Mouse (Mus musculus) heart, embryonic 10.5 days (tissue): ENCODE results near the gene Ankrd35. TPM values are rescaled to one million over a fixed set of nuclear protein-coding genes. Genes with fewer than 3 reads are reported as not detected.
A peak's percentile ranks its signal among the peaks of the same experiment; 100 is the strongest.

ENCODE experiments used
- DNase-seq: peaks from one replicate; pipeline ENCODE4 v3.0.0-alpha.2; 2017; ENCODE audit warnings: low spot score
- H3K27ac ChIP-seq: fragments of 300-500 bp; sonication (generic); 2 replicates; pipeline ENCODE4 v1.5.1; 2016; ENCODE audit warnings: mild to moderate bottlenecking
- H3K27me3 ChIP-seq: fragments of 300-500 bp; sonication (generic); 2 replicates; pipeline ENCODE4 v1.6.1; 2016; ENCODE audit warnings: mild to moderate bottlenecking; ENCODE audit not compliant: poor library complexity, insufficient read depth, severe bottlenecking
- H3K36me3 ChIP-seq: fragments of 300-500 bp; sonication (generic); 2 replicates; pipeline ENCODE4 v1.6.1; 2016; ENCODE audit warnings: mild to moderate bottlenecking, moderate library complexity
- H3K4me1 ChIP-seq: fragments of 300-500 bp; sonication (generic); 2 replicates; pipeline ENCODE4 v1.6.1; 2016; ENCODE audit warnings: mild to moderate bottlenecking
- H3K4me3 ChIP-seq: fragments of 300-500 bp; sonication (generic); 2 replicates; pipeline ENCODE4 v1.5.1; 2016; ENCODE audit warnings: mild to moderate bottlenecking, moderate library complexity
- H3K9me3 ChIP-seq: fragments of 300-500 bp; sonication (generic); 2 replicates; pipeline ENCODE4 v1.6.1; 2016; ENCODE audit warnings: mild to moderate bottlenecking, moderate library complexity
- WGBS: fragments of 180-500 bp; shearing (Covaris S2); methylation state at CpG from one replicate; pipeline ENCODE4 v1.1.7; 2016; 5-methylcytosine and 5-hydroxymethylcytosine counted together
- polyA plus RNA-seq: library from polyadenylated mRNA; unstranded; fragments of >200 nt; fragmentation: Nextera tagmentation; extraction: Ambion mirVana; gene quantifications from 2 replicates; pipeline ENCODE4 v1.2.1, GENCODE M21; 2016

Gene Ankrd35
- polyA plus RNA-seq, 1 experiment from 2014 or later: 0.14 TPM

DNA sequence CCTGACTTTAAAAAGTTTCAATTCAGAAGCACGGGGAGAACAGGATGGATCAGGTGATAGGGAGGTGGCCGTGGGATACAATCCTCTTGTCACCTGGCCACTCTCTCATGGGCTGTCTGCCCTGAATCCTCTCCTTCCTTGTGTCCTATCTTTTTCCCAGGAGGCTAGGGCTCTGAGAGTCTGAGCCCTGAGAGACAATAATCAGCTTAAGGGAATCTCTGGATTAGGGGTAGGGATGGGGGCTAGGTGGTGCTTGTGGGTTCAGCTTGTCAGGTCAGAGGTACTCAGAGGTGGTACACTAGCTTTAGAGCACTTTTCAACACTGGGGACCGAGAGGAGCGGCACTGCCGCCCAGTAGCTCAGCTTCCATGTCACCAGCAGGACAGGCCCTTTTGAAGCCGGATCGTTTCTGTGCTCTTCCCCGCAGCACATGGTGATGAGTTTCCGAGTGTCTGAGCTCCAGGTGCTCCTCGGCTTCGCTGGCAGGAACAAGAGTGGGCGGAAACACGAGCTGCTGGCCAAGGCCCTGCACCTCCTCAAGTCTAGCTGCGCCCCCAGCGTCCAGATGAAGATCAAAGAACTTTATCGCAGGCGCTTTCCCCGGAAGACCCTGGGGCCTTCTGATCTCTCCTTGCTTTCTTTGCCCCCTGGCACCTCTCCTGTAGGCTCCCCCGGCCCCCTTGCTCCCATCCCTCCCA is 29.2 kb downstream of the Ankrd35 start:
- H3K9me3 ChIP-seq: no peaks in the 10 kb centered on the region
- H3K4me3 ChIP-seq: no peak overlapping the region; the same call in 1 of the 2 replicates
- H3K27ac ChIP-seq: peak overlapping the region; percentile 13; the same call in 1 of the 2 replicates
- no peaks in the 10 kb centered on the region for H3K27me3 ChIP-seq
- no peak for DNase-seq
- WGBS: 41% methylated on average over 19 of the region's 19 CpGs
- H3K4me1 ChIP-seq: peaks cover 36% of the 10 kb centered on the region
- H3K36me3 ChIP-seq: peaks cover 51% of the 10 kb centered on the region

DNA sequence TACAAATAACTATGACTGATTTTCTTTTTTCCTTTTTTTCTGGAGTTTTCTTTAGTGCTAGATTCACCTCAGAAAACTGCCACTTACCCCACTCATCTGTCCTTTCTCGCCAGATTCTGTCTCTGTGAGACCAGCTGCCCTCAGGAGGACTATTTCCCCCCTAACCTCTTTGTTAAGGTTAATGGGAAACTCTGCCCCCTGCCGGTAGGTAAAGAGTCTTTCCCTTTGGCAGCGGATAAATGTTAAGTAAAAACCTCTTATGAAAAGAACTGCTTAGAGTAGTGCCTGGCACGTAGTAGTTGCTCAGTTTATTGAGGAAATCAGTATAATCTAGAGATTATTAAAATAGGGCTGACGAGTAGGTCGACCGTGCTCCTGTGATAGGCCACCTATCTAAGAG is 30.4 kb downstream of the Ankrd35 start:
- Histone ChIP-seq H3K27me3 (no peaks in the 10 kb centered on the region), H3K9me3 (no peaks in the 10 kb centered on the region), H3K27ac (no peak overlapping the region), H3K4me3 (no peak overlapping the region), H3K4me1 (peaks cover 31% of the 10 kb centered on the region), H3K36me3 (peaks cover 63% of the 10 kb centered on the region)
- no peak for DNase-seq
- WGBS: 54% methylated on average over 7 of the region's 7 CpGs

DNA sequence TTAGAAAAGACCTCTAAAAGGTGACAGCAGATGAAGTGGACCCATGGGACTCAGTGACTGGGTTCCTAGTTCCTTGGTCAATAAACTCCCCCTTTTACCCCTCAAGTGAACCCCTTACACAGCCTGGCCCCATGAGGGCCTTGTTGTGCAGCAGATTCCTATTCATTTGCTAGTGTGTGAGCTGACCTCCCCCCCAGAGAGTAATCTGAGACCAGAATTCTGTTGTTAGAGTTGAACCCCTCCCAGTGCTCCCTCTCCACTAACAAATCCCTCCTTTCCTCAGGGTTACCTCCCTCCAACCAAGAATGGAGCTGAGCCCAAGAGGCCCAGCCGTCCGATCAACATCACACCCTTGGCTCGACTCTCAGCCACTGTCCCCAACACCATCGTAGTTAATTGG is 31.1 kb downstream of the Ankrd35 start:
- peaks cover 66% of the 10 kb centered on the region for H3K36me3 ChIP-seq
- H3K4me3 ChIP-seq: no peak overlapping the region
- H3K4me1 ChIP-seq: peaks cover 26% of the 10 kb centered on the region
- H3K9me3 ChIP-seq: no peaks in the 10 kb centered on the region
- no peak for DNase-seq
- H3K27ac ChIP-seq: no peak overlapping the region
- WGBS: 80% methylated on average over 4 of the region's 4 CpGs
- H3K27me3 ChIP-seq: no peaks in the 10 kb centered on the region

DNA sequence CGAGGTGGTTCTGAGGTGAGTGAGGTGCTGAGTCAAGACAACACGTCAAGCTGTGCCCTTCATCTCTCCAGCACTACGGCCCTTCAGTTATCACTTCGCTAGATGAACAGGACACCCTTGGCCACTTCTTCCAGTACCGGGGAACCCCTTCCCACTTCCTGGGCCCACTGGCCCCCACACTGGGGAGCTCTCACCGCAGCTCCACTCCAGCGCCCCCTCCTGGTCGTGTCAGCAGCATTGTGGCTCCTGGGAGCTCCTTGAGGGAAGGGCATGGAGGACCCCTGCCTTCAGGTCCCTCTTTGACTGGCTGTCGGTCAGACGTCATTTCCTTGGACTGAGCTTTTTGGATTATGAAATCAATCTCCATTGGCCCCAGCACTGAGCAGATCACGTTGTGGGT is 34.8 kb downstream of the Ankrd35 start:
- WGBS: 67% methylated on average over 11 of the region's 11 CpGs
- no peak for DNase-seq
- Histone ChIP-seq H3K9me3 (no peaks in the 10 kb centered on the region), H3K36me3 (peaks cover 59% of the 10 kb centered on the region), H3K27ac (no peak overlapping the region), H3K4me3 (no peak overlapping the region), H3K4me1 (peaks cover 10% of the 10 kb centered on the region), H3K27me3 (peaks cover 18% of the 10 kb centered on the region; the same call in 1 of the 2 replicates)

DNA sequence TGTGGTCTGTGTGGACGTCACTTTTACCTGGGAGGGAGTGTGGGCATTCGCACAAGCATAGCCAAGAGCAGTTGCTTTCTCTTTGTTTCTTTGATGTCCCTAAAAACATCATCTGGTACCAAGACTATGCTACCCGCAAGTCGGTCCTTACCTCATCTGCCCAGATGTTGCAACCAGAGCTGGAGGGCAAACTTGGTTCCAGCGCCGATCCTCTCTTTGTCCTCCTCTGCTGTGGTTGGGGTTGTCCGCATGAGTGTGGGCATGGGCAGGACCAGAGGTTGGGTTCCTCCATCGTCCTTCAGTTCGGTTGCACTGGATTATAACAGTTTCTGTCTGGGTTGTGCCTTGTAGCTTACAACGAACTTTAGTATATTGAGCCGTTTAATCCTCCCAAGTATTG is 36.3 kb downstream of the Ankrd35 start:
- no peak overlapping the region for H3K27ac ChIP-seq
- peak; percentile 64 for DNase-seq
- peaks cover 18% of the 10 kb centered on the region; the same call in 1 of the 2 replicates for H3K27me3 ChIP-seq
- H3K4me3 ChIP-seq: no peak overlapping the region
- no peaks in the 10 kb centered on the region for H3K9me3 ChIP-seq
- peaks cover 59% of the 10 kb centered on the region for H3K36me3 ChIP-seq
- WGBS: 89% methylated on average over 11 of the region's 11 CpGs
- H3K4me1 ChIP-seq: peaks cover 9% of the 10 kb centered on the region

DNA sequence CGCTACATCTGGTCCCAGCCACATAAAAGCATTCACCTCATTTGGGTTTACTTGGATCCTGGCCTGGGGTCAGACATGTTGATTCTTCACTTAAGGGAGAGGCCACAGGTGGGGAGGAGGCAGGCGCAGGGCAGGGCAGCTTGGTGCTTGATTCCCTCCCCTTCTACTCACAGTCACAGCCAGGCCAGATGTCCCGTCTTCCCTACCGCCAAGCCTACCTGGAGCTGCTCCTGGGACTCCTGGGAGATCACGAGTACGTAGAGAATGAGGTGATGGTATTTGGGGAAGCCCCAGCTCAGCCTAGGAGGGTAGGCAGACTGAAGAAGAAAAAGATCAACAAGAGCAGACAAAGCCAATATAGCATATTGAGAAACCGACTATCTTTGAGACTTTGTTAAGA is 37.1 kb downstream of the Ankrd35 start:
- Histone ChIP-seq H3K4me3 (no peak overlapping the region), H3K9me3 (no peaks in the 10 kb centered on the region), H3K27me3 (peaks cover 18% of the 10 kb centered on the region; the same call in 1 of the 2 replicates), H3K27ac (no peak overlapping the region), H3K4me1 (peaks cover 9% of the 10 kb centered on the region), H3K36me3 (peaks cover 59% of the 10 kb centered on the region)
- DNase-seq: peak; percentile 54
- 70% methylated on average over 7 of the region's 7 CpGs for WGBS

DNA sequence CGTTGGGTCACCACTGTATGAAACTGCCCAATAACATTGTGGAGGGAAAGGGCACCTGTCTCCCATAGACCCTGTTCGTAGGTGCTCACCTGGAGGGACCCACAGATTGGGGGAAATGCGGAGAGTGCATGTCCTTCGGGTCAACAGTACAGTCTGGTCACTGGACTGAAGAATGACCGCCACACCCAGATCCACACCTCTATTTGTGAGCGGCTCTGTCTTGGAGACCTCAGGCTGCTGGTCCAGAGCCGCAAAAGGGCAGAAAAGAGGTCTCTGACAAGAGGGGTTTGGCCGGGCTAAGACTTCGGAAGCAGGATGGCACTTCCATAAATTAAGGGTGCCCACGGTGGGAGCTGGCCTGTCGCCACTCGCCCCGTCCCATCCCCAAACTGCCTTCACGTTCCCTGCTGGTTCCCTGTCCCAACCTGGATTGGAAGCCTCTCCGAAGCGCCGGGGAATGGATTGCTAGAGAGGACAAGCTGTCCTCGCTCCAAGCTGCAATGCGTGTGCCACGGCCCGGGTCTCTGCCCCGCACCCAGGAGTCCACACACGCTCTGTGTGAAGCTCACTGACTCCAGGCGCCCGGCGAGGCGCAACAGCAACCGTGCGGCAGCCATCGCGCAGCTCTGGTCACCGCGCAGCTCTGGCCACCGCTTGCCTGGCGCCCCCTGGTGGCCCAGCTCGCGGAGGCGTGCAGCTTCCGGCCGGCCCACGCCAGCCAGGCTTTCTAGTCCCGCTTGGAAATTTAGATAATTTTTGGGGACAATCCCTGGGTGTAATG is 38.2 kb downstream of the Ankrd35 start, which contains the start of gene Nudt17:
Nudt17 (minus strand) TSS at position 660 of the 781 bp plus-strand sequence.
- peaks cover 60% of the 10 kb centered on the region for H3K36me3 ChIP-seq
- H3K27me3 ChIP-seq: peaks cover 18% of the 10 kb centered on the region; the same call in 1 of the 2 replicates
- WGBS: 6% methylated on average over 42 of the region's 42 CpGs
- H3K4me1 ChIP-seq: peaks cover 9% of the 10 kb centered on the region
- peak within 1 kb of the TSS; percentile 79 for H3K27ac ChIP-seq
- peak; percentile 87 for DNase-seq
- no peaks in the 10 kb centered on the region for H3K9me3 ChIP-seq
- H3K4me3 ChIP-seq: peak within 1 kb of the TSS; percentile 63

DNA sequence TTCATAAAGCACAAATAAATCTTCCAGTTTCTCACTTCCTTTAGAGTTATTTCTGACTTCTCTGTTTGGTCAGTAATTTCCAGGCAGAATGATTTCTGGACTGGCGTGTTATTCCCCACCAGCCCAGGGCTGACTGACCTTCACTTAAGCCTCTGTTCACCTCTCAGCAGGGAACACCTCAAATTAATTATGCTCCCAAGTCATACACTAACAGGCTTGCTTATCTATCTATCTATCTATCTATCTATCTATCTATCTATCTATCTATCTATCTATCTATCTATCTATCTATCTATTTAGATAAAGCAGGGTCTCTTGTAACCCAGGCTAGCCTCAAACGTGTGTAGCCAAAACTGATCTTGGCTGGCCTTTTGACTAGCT is 38.7 kb downstream of the Ankrd35 start:
- H3K27ac ChIP-seq: peak overlapping the region; percentile 79; the same call in 1 of the 2 replicates
- H3K27me3 ChIP-seq: peaks cover 18% of the 10 kb centered on the region; the same call in 1 of the 2 replicates
- H3K4me3 ChIP-seq: peak overlapping the region; percentile 63; the same call in 1 of the 2 replicates
- 53% methylated on average over 2 of the region's 2 CpGs for WGBS
- peak; percentile 65 for DNase-seq
- peaks cover 60% of the 10 kb centered on the region for H3K36me3 ChIP-seq
- H3K4me1 ChIP-seq: peaks cover 9% of the 10 kb centered on the region
- H3K9me3 ChIP-seq: no peaks in the 10 kb centered on the region

DNA sequence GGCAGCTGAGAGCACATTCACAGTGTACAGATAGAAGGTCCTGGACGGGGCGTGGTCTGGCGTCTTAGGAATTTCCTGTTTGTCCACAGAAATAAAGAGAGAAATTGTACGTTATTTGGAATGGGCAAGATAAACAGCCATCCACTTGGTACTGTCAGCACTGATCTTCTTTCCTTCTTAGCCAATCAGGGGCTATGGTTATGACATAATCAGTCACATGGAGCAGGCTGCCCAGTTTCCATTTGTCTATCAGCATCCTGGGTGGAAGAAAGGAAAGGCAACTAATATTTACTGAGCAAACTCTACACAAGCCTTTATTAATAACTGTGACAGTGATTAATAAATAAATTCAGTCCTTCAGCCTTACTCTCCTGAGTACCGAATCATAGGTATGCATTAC is 44.4 kb downstream of the Ankrd35 start:
- Histone ChIP-seq H3K27me3 (no peaks in the 10 kb centered on the region), H3K27ac (no peak overlapping the region), H3K4me1 (0 out of 2 replicates have a peak, but pooled peaks cover 4% of the 10 kb centered on the region), H3K4me3 (no peak overlapping the region), H3K9me3 (no peaks in the 10 kb centered on the region), H3K36me3 (peaks cover 77% of the 10 kb centered on the region)
- WGBS: 86% methylated on average over 5 of the region's 5 CpGs
- DNase-seq: no peak

DNA sequence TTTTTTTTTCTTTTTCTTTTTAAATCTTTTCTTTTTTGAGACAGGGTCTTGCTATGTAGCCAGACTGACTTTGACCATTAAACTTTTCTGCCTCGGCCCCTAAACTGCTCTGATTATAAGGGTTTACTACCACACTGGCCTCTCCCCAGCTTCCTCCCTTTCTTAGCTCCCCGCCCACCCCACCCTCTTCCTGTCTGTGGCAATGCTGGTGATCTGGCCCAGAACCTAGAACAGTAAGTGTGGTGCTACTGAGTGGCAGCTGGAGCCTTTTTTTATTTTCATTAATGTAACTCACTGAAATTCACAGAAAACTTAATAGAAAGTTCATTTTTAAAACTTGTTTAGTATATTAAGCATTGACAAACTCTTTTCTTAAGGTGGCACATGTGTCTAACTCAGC is 45.9 kb downstream of the Ankrd35 start:
- Histone ChIP-seq H3K9me3 (no peaks in the 10 kb centered on the region), H3K4me1 (0 out of 2 replicates have a peak, but pooled peaks cover 8% of the 10 kb centered on the region), H3K27me3 (no peaks in the 10 kb centered on the region), H3K4me3 (no peak overlapping the region), H3K27ac (no peak overlapping the region), H3K36me3 (peaks cover 74% of the 10 kb centered on the region)
- WGBS: 69% methylated on average over 2 of the region's 2 CpGs
- no peak for DNase-seq

DNA sequence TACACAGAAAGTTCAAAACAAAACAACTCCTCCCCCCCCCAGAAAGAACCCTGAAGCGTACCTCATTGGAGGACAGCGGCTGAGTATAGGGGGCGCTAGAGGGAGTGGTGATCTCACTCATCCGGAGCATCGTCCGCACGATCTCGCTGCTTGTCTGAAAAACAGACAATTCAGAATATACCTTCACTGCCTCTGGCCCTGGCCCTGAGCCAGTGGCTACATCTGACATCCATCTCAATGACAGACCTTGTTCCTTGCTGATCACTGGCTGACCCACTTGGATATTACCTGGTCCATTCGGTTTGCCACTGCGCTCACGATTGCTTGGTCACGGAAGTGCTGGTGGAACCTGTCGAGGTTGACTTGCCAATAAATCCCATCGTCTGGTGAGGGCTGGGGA is 49.2 kb downstream of the Ankrd35 start:
- no peaks in the 10 kb centered on the region for H3K9me3 ChIP-seq
- WGBS: 37% methylated on average over 14 of the region's 14 CpGs
- peaks cover 17% of the 10 kb centered on the region; the same call in 1 of the 2 replicates for H3K4me1 ChIP-seq
- peaks cover 69% of the 10 kb centered on the region for H3K36me3 ChIP-seq
- no peaks in the 10 kb centered on the region for H3K27me3 ChIP-seq
- no peak overlapping the region; the same call in 1 of the 2 replicates for H3K4me3 ChIP-seq
- DNase-seq: no peak
- H3K27ac ChIP-seq: no peak overlapping the region; the same call in 1 of the 2 replicates

DNA sequence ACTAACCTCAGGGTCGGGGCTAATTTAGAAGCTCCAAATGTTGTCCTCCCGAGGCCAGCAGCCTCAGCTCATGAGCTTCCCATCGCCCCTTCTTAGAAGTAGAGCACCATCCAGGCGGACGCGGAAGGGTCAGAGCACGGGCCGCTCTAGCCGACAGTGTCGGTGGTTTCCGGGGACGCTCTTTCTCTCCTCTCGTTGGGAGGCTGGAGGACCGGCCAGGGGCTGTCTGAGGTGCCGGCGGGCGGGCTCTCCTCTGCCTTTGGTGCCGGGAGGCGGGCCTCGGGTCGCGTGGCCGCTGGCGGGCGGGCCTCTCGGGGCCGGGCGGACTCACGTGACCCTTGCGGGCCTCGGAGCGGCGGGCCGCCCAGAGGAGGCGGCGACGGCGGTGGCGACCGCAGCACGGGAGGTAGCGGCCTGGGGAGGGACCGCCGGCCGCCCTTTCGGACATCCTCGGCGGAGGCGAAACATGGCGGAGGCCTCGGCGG is 57.5 kb downstream of the Ankrd35 start, which contains the start of the genes Polr3c and Rnf115:
Polr3c (minus strand) TSS at position 286 of the 485 bp plus-strand sequence.
Rnf115 (plus strand) TSS at position 322 of the 485 bp plus-strand sequence.
- peaks cover 19% of the 10 kb centered on the region for H3K36me3 ChIP-seq
- no peaks in the 10 kb centered on the region for H3K27me3 ChIP-seq
- H3K4me3 ChIP-seq: peak within 1 kb of the TSS; percentile 90
- H3K9me3 ChIP-seq: no peaks in the 10 kb centered on the region
- peaks cover 33% of the 10 kb centered on the region for H3K4me1 ChIP-seq
- WGBS: under 1% methylated on average over 48 of the region's 52 CpGs
- DNase-seq: peak; percentile 98
- H3K27ac ChIP-seq: peak within 1 kb of the TSS; percentile 91
